Mouse (Mus musculus) G1E (cell line): ENCODE results near the gene R3hdm1.

Source experiments
- CTCF ChIP-seq: IDR thresholded peaks from 2 replicates; pipeline ENCODE4 v1.5.1; 2012; ENCODE audit warnings: low read depth, low read length, inconsistent platforms, mixed read lengths
- GATA1 ChIP-seq: IDR thresholded peaks from 2 replicates; pipeline ENCODE4 v1.6.1; 2012; ENCODE audit warnings: borderline replicate concordance, low read length, inconsistent platforms, mixed read lengths
- GATA2 ChIP-seq: IDR thresholded peaks from 2 replicates; pipeline ENCODE4 v1.6.1; 2012; ENCODE audit warnings: low read depth, low read length, inconsistent platforms, borderline replicate concordance
- TAL1 ChIP-seq: conservative IDR thresholded peaks from 2 replicates; pipeline ENCODE4 v1.6.1; 2012; ENCODE audit warnings: low read depth, low read length, inconsistent platforms, mixed read lengths

GRCm38 (mm10) chr1:128284157-128284690, 181.1 kb downstream of the R3hdm1 start:
- TF ChIP-seq CTCF (no peak), GATA1 (no peak), TAL1 (no peak), GATA2 (no peak)
